In genomic region chr2:27676478-27677325, GRCm38 (mm10) we compare ENCODE assay signal across 8 mouse cellular contexts. TPM values are rescaled to one million over a fixed set of nuclear protein-coding genes. Genes with fewer than 3 reads are reported as not detected.
A peak's percentile ranks its signal among the peaks of the same experiment; 100 is the strongest.
DNase-seq lines count a peak whose midpoint lies in the region; ATAC-seq lines count a peak whose summit lies in the region.

No protein-coding gene starts in this region.

- ATAC-seq in liver, embryonic 15.5 days (ENCODE audit: insufficient read depth): peak; percentile 55; the same call in 1 of the 2 replicates
- ATAC-seq in neural tube, embryonic 13.5 days (ENCODE audit: low read depth): peak; percentile 17

- 7% methylated on average over 104 of the region's 106 CpGs for WGBS in heart, embryonic 10.5 days
- WGBS in liver, embryonic 15.5 days (ENCODE audit: insufficient replicate concordance): under 1% methylated on average over 89 of the region's 106 CpGs
- WGBS in neural tube, embryonic 13.5 days: under 1% methylated on average over 55 of the region's 106 CpGs

- H3K4me3 ChIP-seq in heart, embryonic 10.5 days: peak overlapping the region; percentile 98
- peak overlapping the region; percentile 70 for H3K4me3 ChIP-seq in liver, embryonic 15.5 days (replicated peaks)
- H3K4me3 ChIP-seq in neural tube, embryonic 13.5 days: peak overlapping the region; percentile 73

- peak overlapping the region; percentile 86 for H3K4me2 ChIP-seq in liver, embryonic 15.5 days
- H3K4me2 ChIP-seq in neural tube, embryonic 13.5 days: peak overlapping the region; percentile 82

- H3K9me3 ChIP-seq in heart, embryonic 10.5 days: no peaks in the 10 kb centered on the region
- H3K9me3 ChIP-seq in liver, embryonic 15.5 days (replicated peaks): no peaks in the 10 kb centered on the region
- H3K9me3 ChIP-seq in neural tube, embryonic 13.5 days: no peaks in the 10 kb centered on the region

- peak; percentile 49 to 65 for DNase-seq in left cerebral cortex, adult 18-20 months (ENCODE audit: low spot score in 2 of 2)
- DNase-seq in left cerebral cortex, adult 11 months (ENCODE audit: low spot score): no peak
- DNase-seq in embryo, embryonic 11 days: peak; percentile 85
- DNase-seq in heart, embryonic 10.5 days (ENCODE audit: low spot score): no peak
- peak; percentile 74 for DNase-seq in kidney, adult 9 months
- peak; percentile 42 for DNase-seq in thymus, postnatal 0 days (ENCODE audit: low spot score)

- peaks cover 39% of the 10 kb centered on the region for H3K27me3 ChIP-seq in heart, embryonic 10.5 days (ENCODE audit: insufficient read depth, poor library complexity, severe bottlenecking)
- peaks cover 30% of the 10 kb centered on the region for H3K27me3 ChIP-seq in liver, embryonic 15.5 days
- H3K27me3 ChIP-seq in neural tube, embryonic 13.5 days: peaks cover 11% of the 10 kb centered on the region

- peak overlapping the region; percentile 71; the same call in 1 of the 2 replicates for H3K9ac ChIP-seq in liver, embryonic 15.5 days
- peak overlapping the region; percentile 89 for H3K9ac ChIP-seq in neural tube, embryonic 13.5 days

- peak overlapping the region; percentile 98 for H3K27ac ChIP-seq in heart, embryonic 10.5 days
- peak overlapping the region; percentile 82 for H3K27ac ChIP-seq in liver, embryonic 15.5 days (replicated peaks)
- peak overlapping the region; percentile 87 for H3K27ac ChIP-seq in neural tube, embryonic 13.5 days (replicated peaks)

- peaks cover 68% of the 10 kb centered on the region for H3K4me1 ChIP-seq in heart, embryonic 10.5 days
- H3K4me1 ChIP-seq in liver, embryonic 15.5 days (replicated peaks): peaks cover 74% of the 10 kb centered on the region
- peaks cover 64% of the 10 kb centered on the region for H3K4me1 ChIP-seq in neural tube, embryonic 13.5 days (replicated peaks)

- no peaks in the 10 kb centered on the region for H3K36me3 ChIP-seq in heart, embryonic 10.5 days
- no peaks in the 10 kb centered on the region for H3K36me3 ChIP-seq in liver, embryonic 15.5 days (replicated peaks)
- H3K36me3 ChIP-seq in neural tube, embryonic 13.5 days: no peaks in the 10 kb centered on the region

RNA-seq across cellular contexts. Expression of gene Rxra, which starts 0.5 kb away (rescaled TPM):
- total RNA-seq in left cerebral cortex, adult 18-20 months (2021): 10 to 100 TPM; 25.2 to 25.5 TPM
- 6.4 and 8.0 TPM in 2 replicates for polyA plus RNA-seq in heart, embryonic 10.5 days (2016; fragmentation: Nextera tagmentation; extraction: Ambion mirVana)
- polyA plus RNA-seq in liver, embryonic 15.5 days (2015; fragmentation: Nextera tagmentation; extraction: Ambion mirVana): 4.7 and 5.8 TPM in 2 replicates
- polyA plus RNA-seq in neural tube, embryonic 13.5 days (2015; fragmentation: Nextera tagmentation; extraction: Ambion mirVana): 3.2 and 4.7 TPM in 2 replicates
- 5.1 and 5.5 TPM in 2 replicates for polyA plus RNA-seq in thymus, postnatal 0 days (2015; fragmentation: Nextera tagmentation; extraction: Ambion mirVana)

Comparison
In these comparisons a context has a peak if more than half of its experiments do, and no peak if none do; other contexts are left out.
1. DNase-seq: peak in left cerebral cortex, adult 18-20 months (2 of 2), embryo, embryonic 11 days (single experiment), kidney, adult 9 months (single experiment) and thymus, postnatal 0 days (single experiment); none in left cerebral cortex, adult 11 months (single experiment) and heart, embryonic 10.5 days (single experiment).
2. Peak in every context shown above with its lines, with median percentiles within 50 percentile points of each other: H3K27ac ChIP-seq and H3K4me3 ChIP-seq.